Mouse (Mus musculus) cerebellum, adult 11 months (tissue): Measurements from ENCODE around the gene Rinl.

Source experiments
- DNase-seq: peaks from one replicate; pipeline ENCODE4 v3.0.0; 2022

Rinl gene

DNA sequence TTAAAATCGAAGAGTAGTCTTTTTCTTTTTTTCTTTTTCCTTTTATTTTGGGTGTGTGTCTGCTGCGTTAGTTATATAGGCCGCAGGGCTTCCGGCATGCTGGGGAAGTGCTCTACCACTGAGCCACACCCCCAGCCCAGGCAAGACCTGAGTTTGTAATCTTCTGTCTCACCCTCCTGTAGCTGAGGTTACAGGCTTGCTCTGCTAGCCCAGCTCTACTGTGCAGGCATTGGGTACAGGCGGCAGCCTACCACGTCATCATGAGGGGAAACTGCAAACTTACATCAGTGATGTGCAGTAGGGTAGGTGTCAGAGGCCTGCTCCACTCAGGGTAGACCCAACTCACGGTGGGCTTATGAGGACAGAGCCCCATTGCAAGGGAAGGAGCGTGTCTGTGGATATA, 7.5 kb upstream of the Rinl start:
- DNase-seq: no peak

GRCm38 (mm10) chr7:28785161-28785560, 3.6 kb upstream of the Rinl start:
- no peak for DNase-seq

GRCm38 (mm10) chr7:28787884-28788283, 885 bp upstream of the Rinl start:
- DNase-seq: no peak

GRCm38 (mm10) chr7:28789235-28789634, 466 bp downstream of the Rinl start:
- no peak for DNase-seq

DNA sequence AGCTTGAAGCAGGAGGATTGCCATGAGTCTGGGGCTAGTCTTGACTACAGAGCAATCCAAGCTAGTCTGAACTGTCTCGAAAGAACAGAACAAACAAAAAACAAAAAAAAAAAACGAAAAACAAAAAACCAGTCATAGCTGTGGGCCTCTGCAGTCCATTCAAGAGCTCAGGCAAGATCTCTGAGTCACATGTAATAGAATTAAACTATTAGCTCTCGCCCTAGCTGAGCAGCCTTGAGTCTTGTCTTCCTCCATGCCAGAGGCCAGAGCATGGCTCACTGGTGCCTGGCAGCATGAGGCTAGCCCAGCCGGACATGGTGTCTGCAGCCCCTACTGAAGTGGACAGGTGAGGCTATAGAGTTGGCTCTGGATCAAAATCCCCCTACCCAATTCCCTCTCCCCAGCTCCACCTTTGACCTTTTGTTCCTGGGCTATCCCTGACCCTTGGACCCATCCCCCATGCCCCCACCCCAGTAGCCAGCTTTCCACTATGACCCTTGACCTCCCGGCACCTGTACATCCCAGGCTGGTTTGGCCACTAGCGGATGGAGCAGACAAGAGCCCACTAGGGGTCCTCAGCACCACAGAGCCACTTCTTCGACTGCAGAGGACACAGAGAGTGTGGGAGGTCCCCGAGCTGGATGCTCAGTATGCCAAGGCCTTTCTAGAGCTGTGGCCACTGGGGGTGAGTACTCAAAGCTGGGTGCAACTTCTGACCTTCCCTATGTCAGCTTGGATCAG, 1.5 kb downstream of the Rinl start:
- DNase-seq: no peak

- DNase-seq: no peak
These were observed 2.9 kb downstream of the Rinl start for GRCm38 (mm10) chr7:28791706-28792105.

GRCm38 (mm10) chr7:28792391-28793185, 3.8 kb downstream of the Rinl start:
- DNase-seq: no peak

GRCm38 (mm10) chr7:28793834-28794233, 5.1 kb downstream of the Rinl start:
- no peak for DNase-seq

GRCm38 (mm10) chr7:28794496-28794895, 5.7 kb downstream of the Rinl start:
- DNase-seq: no peak

DNA sequence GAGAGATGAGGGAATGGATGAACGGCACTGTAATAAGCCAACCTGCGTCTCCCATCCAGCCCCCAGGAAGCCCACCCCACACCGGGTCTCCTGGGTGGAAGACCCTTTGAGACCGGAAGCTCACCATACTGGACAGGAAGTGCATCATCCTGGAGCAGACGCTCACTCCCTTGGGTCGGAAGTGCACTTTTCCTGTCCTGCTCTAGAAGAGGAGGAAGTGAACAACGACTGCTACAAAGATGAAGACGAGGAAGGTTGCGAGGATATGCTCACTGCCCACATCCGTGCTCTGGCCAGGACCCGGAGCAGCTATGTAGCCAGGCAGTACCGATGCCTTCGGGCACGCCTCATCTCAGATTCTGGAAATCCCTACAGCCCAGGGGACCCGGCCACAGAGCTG, 7.1 kb downstream of the Rinl start:
- DNase-seq: no peak

DNA sequence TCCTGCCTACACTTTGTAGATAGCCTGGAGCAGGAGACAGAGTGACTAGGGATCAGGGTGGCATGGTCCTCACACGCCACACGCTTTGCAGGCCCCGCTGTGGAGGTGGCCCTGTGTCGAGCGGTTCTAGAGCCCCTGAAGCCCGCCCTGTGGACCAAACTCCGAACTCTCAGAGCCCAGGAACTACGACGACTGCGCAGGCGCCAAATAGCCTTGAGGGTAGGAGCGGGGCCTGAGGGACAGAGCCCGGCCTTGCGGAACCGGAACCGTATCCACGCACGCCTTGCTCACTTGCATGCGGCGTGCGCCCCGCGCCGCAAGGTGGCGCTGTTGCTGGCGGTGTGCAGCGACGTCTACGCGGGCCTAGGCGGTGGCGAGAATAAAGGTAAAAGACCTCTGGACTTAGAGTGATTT, 7.8 kb downstream of the Rinl start:
- peak; percentile 86 for DNase-seq

- no peak for DNase-seq
These were observed 11.2 kb downstream of the Rinl start for GRCm38 (mm10) chr7:28799994-28800393.

GRCm38 (mm10) chr7:28801451-28801850, 12.7 kb downstream of the Rinl start:
- no peak for DNase-seq

GRCm38 (mm10) chr7:28801901-28802670, 13.3 kb downstream of the Rinl start:
- DNase-seq: no peak

DNA sequence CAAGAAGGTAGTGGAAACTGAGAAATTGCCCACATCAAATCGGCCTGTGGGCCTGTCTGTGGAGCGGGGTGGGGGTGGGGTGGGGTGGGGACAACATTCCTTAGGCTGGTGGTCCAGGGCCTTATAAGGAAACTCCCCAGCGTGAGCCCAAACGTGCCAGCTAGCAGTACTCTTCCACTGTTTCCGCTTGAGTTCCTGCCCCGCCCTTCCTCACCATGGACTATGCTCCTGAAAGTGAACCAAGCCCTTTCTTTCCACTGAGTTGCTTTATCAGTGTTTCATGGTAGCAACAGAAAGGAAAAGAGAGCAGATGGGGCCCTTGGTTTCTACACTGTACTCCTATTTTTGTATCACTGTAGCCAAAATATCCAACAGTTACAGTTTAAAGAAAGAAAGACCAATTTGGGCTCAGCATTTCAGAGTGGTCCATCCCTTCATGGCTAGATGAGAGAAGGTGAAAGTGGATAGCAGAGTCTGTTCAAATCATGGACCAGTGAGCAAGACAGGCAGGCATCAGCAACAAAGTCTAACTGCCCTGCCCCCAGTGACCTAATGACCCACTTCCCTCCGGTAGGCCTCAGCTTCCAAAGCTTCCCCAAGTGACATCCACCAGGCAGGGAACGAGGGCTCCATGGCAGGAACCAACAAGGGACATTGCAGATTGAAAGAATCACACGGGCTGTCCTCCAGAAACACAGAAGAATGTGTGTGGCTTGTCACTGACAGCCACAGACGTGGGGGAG, 14.2 kb downstream of the Rinl start:
- DNase-seq: no peak

DNA sequence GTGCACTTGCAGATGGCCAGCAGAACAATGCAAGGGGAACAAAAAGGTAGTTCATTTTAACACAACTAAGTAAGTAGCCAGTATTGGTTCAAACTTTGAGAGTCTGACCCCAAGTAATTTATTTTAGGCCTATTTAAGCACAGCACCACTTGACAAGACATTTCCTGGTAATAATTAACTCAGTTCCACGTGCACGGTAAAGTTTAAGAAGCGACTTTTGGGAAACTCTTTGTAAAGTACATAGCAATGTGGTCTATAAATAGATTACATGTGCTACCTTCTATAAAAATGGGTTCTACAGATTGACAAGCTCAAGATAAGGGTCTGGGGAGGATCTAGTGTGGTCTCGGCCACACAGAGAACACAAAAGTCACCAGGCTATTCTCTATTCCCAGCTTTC, 15.0 kb downstream of the Rinl start:
- DNase-seq: no peak

GRCm38 (mm10) chr7:28806869-28807268, 18.1 kb downstream of the Rinl start:
- DNase-seq: no peak

DNA sequence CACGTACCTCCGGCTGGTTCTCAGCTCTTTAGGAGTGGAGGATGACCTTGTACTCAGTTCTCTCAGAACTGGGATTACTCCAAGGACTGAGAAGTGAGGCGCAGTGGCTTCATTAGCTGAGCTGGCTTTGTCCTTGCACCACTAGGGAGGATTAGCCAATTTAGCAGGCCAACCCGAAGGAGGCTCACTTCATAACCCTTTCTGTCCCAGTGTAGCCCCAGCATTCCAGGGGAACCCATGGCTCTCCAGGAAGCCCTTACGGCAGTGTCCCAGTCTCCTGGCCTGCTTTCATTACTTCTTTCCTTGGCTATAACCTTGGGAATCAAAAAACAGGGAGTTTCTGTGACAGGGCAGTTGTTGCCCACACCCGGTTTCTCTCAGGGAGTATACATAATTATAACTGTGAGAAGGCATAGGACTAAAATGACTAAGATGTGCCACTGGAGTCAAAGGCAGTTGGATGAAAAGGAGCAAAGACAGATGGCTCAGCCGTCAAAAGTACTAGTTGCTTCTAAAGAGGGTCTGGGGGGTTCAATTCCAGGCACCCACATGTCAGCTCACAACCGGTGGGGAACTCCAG, 19.0 kb downstream of the Rinl start:
- no peak for DNase-seq

DNA sequence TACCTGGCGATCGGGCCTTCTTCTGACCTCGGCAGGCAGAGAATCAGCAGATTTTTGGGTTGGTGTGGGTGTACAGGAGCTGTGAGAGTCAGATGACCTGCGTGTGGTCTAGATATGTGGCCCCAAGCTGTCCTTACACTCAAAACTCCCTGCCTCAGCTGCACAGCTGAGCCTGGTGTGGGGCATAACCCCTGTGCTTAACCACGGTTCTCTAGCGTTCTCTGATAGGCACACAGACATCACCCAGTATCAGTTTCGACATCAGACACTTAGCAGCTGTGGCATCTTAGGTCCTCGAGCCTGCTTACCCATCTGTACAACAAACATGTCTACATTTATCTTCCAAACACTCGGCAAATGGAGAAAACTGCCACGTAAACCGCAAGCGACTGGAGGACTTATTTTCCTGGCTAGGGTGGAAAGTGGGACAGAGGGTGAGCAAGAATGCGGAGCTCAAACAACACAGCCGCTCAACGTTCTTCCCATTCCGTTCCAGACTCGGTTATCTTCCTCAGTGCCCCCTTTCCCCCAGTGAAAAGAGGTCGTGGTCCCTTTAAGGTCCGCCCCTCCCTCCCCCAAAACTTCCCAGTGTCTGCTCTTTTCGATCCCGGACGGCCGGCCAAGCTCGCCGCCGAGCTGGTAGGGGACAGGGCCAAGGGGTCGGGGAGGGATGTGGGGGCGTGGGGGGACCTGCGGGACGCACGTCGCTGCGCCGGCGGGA, 19.6 kb downstream of the Rinl start, which contains the start of gene Hnrnpl:
Gene Hnrnpl (plus strand): TSS at position 321 of the 721 bp plus-strand sequence.
- DNase-seq: no peak

DNA sequence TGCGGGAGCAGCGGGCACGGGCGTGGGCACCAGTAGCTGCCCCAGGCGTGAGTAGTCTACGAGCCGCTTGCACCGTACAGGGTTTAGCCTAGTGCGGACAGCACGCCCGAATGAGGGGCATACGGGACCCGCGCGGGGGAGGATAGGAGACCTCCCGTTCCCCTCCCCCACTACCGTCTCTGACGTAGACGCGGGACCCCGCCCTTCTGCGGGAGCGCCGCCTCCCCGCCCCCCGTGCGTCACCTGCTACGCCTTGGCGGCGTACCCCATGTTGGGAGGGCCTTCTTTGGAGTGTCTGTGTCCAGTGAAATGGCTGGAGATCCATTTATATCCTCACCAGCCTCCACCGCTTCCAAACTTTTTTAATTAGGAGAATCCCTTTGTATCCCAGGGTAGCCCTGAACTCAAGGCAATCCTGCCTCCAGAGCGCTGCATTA, 20.2 kb downstream of the Rinl start:
- DNase-seq: peak; percentile 95

- DNase-seq: peak; percentile 65
These were observed 20.8 kb downstream of the Rinl start for GRCm38 (mm10) chr7:28809401-28810089.
